Mouse (Mus musculus) cerebellum, adult 2 months (tissue): ENCODE measurements at regions not wholly inside any gene's neighbourhood (a gene's known extent, or its start where the extent isn't known, plus 50 kb on each side); places are given as distances from the start of the nearest gene placed in this dataset.

Experiments
- CTCF ChIP-seq: fragments of 200-500 bp; IDR thresholded peaks from 2 replicates; pipeline ENCODE4 v1.5.1; 2011; ENCODE audit warnings: low read depth, mild to moderate bottlenecking, control low read depth, low read length, moderate library complexity, borderline replicate concordance; ENCODE audit not compliant: insufficient read depth
- POLR2A ChIP-seq: fragments of 200-500 bp; IDR thresholded peaks from 2 replicates; pipeline ENCODE4 v1.6.1; 2011; ENCODE audit warnings: low read length, control low read depth, borderline replicate concordance; ENCODE audit not compliant: insufficient read depth

DNA sequence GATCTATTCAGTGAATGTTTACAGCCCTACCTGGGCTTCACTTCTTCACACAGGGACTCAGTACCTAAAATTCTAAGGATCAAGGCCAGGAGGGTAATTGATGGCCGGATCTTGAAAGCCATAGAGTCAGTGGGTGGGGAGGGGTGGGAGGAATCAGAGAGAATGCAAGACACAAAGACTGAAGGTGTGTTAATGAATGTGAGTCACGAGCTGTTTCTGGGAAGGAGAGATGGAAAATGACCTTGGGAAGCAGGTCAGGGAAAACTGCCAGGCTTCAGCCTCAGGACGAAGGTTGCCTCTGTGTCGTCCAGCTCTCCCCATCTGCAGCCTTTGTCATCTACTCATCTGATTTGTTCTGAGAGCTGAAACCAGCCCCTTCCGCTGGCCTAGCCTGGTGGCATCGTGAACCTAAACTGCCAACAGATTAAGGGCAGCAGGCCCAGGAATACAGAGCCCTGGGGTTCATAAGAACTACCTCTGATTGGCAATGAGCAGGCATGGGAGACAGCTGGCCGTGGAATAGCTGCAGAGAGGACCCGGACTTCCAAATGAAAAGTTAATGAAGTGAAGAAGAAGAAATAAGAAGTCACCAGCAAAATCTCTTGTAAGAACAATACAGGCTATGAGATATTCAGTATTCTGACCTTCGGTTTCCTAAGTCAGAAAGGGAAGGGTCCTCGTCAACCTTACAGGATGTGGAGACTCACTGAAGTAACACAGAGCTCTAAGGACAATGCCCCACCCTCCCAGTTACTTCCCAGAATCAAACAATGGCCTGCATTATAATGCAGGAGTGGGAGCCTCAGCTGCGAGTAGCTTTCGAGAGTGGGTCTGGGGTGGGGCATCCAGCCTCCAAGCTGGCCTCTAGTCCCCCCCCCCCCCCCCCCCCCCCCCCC lies 100.8 kb upstream of the Slc44a1 start:
- TF ChIP-seq CTCF (no peak), POLR2A (no peak)
